ENCODE assay signal across 8 mouse cellular contexts in genomic region chr17:93202165-93203075, GRCm38 (mm10). TPM values are rescaled to one million over a fixed set of nuclear protein-coding genes. Genes with fewer than 3 reads are reported as not detected.
DNase-seq lines count a peak whose midpoint lies in the region; ATAC-seq and TF ChIP-seq lines count a peak whose summit lies in the region.

No protein-coding gene starts in this region.

- no peaks in the 10 kb centered on the region for H3K36me3 ChIP-seq in heart, postnatal 0 days (replicated peaks; ENCODE audit: control insufficient read depth, insufficient read depth, low read length)
- H3K36me3 ChIP-seq in stomach, embryonic 16.5 days (ENCODE audit: control insufficient read depth, insufficient read depth, low read length), result no peaks in the 10 kb centered on the region

- H3K27ac ChIP-seq in heart, postnatal 0 days (ENCODE audit: low read depth), result no peak overlapping the region
- no peak overlapping the region for H3K27ac ChIP-seq in stomach, embryonic 16.5 days (ENCODE audit: low read length)

- DNase-seq in heart, postnatal 0 days (ENCODE audit: low spot score), result no peak
- no peak for DNase-seq in heart, postnatal 10 days
- peak; percentile 45 for DNase-seq in mesoderm, embryonic 11.5 days (ENCODE audit: low read depth, low spot score)
- no peak for DNase-seq in lung, postnatal 36 days

- intact Hi-C loops in heart, postnatal 10 days (cut with DNase I), result no loop called here

- under 1% methylated on average over 44 of the region's 44 CpGs for WGBS in heart, postnatal 0 days
- WGBS in stomach, embryonic 16.5 days, result under 1% methylated on average over 44 of the region's 44 CpGs

- peaks cover 66% of the 10 kb centered on the region for H3K27me3 ChIP-seq in heart, postnatal 0 days (ENCODE audit: control insufficient read depth, insufficient read depth, low read length)
- H3K27me3 ChIP-seq in stomach, embryonic 16.5 days (ENCODE audit: control insufficient read depth, insufficient read depth, low read length), result peaks cover 67% of the 10 kb centered on the region

- H3K4me1 ChIP-seq in heart, postnatal 0 days (ENCODE audit: control insufficient read depth, insufficient read depth), result peaks cover 9% of the 10 kb centered on the region; the same call in 1 of the 2 replicates
- H3K4me1 ChIP-seq in stomach, embryonic 16.5 days (ENCODE audit: control insufficient read depth, insufficient read depth, low read length), result peaks cover 15% of the 10 kb centered on the region

- peak overlapping the region; percentile 56 for H3K4me2 ChIP-seq in heart, postnatal 0 days (ENCODE audit: low read depth, low read length)
- peak overlapping the region; percentile 60 for H3K4me2 ChIP-seq in stomach, embryonic 16.5 days (ENCODE audit: low read depth, low read length)

- H3K9ac ChIP-seq in heart, postnatal 0 days (replicated peaks; ENCODE audit: low read depth, low read length), result no peak overlapping the region
- H3K9ac ChIP-seq in stomach, embryonic 16.5 days (ENCODE audit: low read length), result no peak overlapping the region

- H3K9me3 ChIP-seq in heart, postnatal 0 days (replicated peaks; ENCODE audit: control insufficient read depth, low read length), result no peaks in the 10 kb centered on the region
- H3K9me3 ChIP-seq in stomach, embryonic 16.5 days (replicated peaks; ENCODE audit: control insufficient read depth, low read length), result no peaks in the 10 kb centered on the region

- ATAC-seq in heart, postnatal 0 days (ENCODE audit: insufficient read depth, low read depth), result no peak; the same call in 1 of the 2 replicates
- ATAC-seq in common myeloid progenitor, adult 5-6 weeks (replicated peaks; ENCODE audit: low read depth, poor library complexity, severe bottlenecking), result peak; percentile 36; the same call in 1 of the 2 replicates
- ATAC-seq in hematopoietic stem cell, adult 5-6 weeks (replicated peaks in 1 of 2; ENCODE audit: insufficient read depth in 1 of 2, low FRiP score in 2 of 2, low TSS enrichment in 1 of 2, low read depth in 1 of 2, poor library complexity in 2 of 2, severe bottlenecking in 2 of 2), result peak; percentile 63 to 65
- ATAC-seq in stomach, embryonic 16.5 days (ENCODE audit: insufficient read depth, low FRiP score), result 0 out of 2 replicates have a peak, but pooled peaks have one; percentile 25
- ATAC-seq in granulocyte monocyte progenitor cell, adult 5-6 weeks (replicated peaks; ENCODE audit: poor library complexity, severe bottlenecking), result no peak

- no peak for TF ChIP-seq EP300 in heart, postnatal 0 days (IDR thresholded peaks at IDR 0.05; ENCODE audit: low read depth)

- H3K4me3 ChIP-seq in heart, postnatal 0 days (ENCODE audit: low read depth, low read length), result peak overlapping the region; percentile 35
- H3K4me3 ChIP-seq in stomach, embryonic 16.5 days (replicated peaks; ENCODE audit: low read length), result peak overlapping the region; percentile 40

- TF ChIP-seq CTCF in heart, postnatal 0 days (IDR thresholded peaks at IDR 0.05; ENCODE audit: low read depth), result no peak

RNA-seq across cellular contexts. Expression of gene Adcyap1, which starts 3.6 kb away (rescaled TPM):
- total RNA-seq in heart, postnatal 0 days (2014; rRNA removed; ENCODE audit: low replicate concordance), result not detected in 2 replicates
- polyA plus RNA-seq in heart, postnatal 0 days (2015; fragmentation: Nextera tagmentation; extraction: Ambion mirVana), result not detected in 2 replicates
- not detected for total RNA-seq in heart, postnatal 10 days (2021)
- total RNA-seq in common myeloid progenitor, adult 5-6 weeks (2017), result not detected in 2 replicates
- not detected in 2 replicates for total RNA-seq in hematopoietic stem cell, adult 5-6 weeks (2017)
- 0.45 and 0.52 TPM in 2 replicates for polyA plus RNA-seq in stomach, embryonic 16.5 days (2015; fragmentation: Nextera tagmentation; extraction: Ambion mirVana)
- total RNA-seq in granulocyte monocyte progenitor cell, adult 5-6 weeks (2014; fragmentation: Nextera tagmentation), result not detected in 2 replicates
- not detected in 2 replicates for total RNA-seq in granulocyte monocyte progenitor cell, adult 5-6 weeks (2017)

Comparison
In these comparisons a context has a peak if more than half of its experiments do, and no peak if none do; other contexts are left out.
1. ATAC-seq: peak in common myeloid progenitor, adult 5-6 weeks (single experiment), hematopoietic stem cell, adult 5-6 weeks (2 of 2) and stomach, embryonic 16.5 days (single experiment); none in heart, postnatal 0 days (single experiment) and granulocyte monocyte progenitor cell, adult 5-6 weeks (single experiment).